16 mouse cellular contexts compared by ENCODE assay signal in the genomic region with DNA sequence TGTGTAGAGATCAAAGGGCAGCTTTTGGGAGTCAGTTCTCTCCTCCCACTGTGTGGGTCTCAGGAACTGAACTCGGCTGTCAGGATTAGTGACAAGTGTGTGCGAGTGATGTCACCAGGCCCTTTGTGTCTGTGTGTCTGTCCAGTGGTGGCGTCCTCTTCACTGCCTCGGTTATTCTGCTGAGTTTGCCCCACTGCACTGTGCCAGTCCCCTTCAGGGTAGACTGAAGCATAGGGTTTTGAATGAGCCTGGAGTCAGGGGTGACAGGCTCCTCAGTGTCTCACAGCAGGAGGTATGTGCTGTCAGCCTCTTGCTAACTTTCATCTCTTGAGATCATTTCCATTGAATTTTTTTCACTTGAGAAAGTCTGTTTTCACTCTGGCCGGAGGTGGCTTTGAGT. TPM values are rescaled to one million over a fixed set of nuclear protein-coding genes. Genes with fewer than 3 reads are reported as not detected.
"Had no signal": no experiment of that assay in that cellular context is flagged by ENCODE, and none has a peak within 500 bp of the region (broad histone marks: within the 10 kb centered on the region; RNA-seq: fewer than 3 reads in every experiment).

No protein-coding gene starts in this region.

- H3K4me1 ChIP-seq: liver, embryonic 15.5 days had no signal

- H3K9ac ChIP-seq: liver, embryonic 15.5 days; neural tube, embryonic 15.5 days had no signal

- H3K4me3 ChIP-seq: left cerebral cortex, adult 2 months; limb, embryonic 10.5 days; liver, embryonic 15.5 days; myocyte; neural tube, embryonic 15.5 days had no signal

- DNase-seq: kidney, adult 18-20 months; kidney, postnatal 10 days; kidney, postnatal 4 days; lung, adult 2 months; lung, postnatal 36 days; right cerebral cortex, adult 18-20 months; right cerebral cortex, postnatal 25 days; thymus, postnatal 4 days had no signal

- H3K27ac ChIP-seq: left cerebral cortex, adult 2 months; limb, embryonic 10.5 days; liver, embryonic 15.5 days; neural tube, embryonic 15.5 days; stomach, postnatal 0 days had no signal

- H3K4me2 ChIP-seq: liver, embryonic 11.5 days; liver, embryonic 15.5 days; neural tube, embryonic 15.5 days had no signal

- H3K27me3 ChIP-seq: liver, embryonic 15.5 days; neural tube, embryonic 15.5 days had no signal

- H3K9me3 ChIP-seq: limb, embryonic 10.5 days; liver, embryonic 15.5 days; neural tube, embryonic 15.5 days had no signal

RNA-seq across cellular contexts. Expression of a gene that starts 47.7 kb away (rescaled TPM):
- total RNA-seq: megakaryocyte progenitor cell, adult 5-6 weeks had no signal
